Mouse (Mus musculus) thymus, adult 2 months (tissue): ENCODE measurements at regions not wholly inside any gene's neighbourhood (a gene's known extent, or its start where the extent isn't known, plus 50 kb on each side); places are given as distances from the start of the nearest gene placed in this dataset.

Experiments used
- DNase-seq: peaks from one replicate; pipeline ENCODE4 v3.0.0; 2021
- H3K27ac ChIP-seq: fragments of 200-500 bp; 2 replicates; pipeline ENCODE4 v1.5.1; 2012; ENCODE audit warnings: low read length, control low read depth; ENCODE audit not compliant: control insufficient read depth, insufficient read depth
- H3K27me3 ChIP-seq: fragments of 200-500 bp; 2 replicates; pipeline ENCODE4 v1.6.1; 2012; ENCODE audit warnings: mild to moderate bottlenecking, low read length, moderate library complexity, mixed read lengths; ENCODE audit not compliant: control insufficient read depth, insufficient read depth
- H3K36me3 ChIP-seq: fragments of 200-500 bp; 2 replicates; pipeline ENCODE4 v1.6.1; 2012; ENCODE audit warnings: mild to moderate bottlenecking, low read length, moderate library complexity; ENCODE audit not compliant: control insufficient read depth, insufficient read depth
- H3K4me1 ChIP-seq: fragments of 200-500 bp; replicated peaks from 2 replicates; pipeline ENCODE4 v1.6.1; 2012; ENCODE audit warnings: low read length; ENCODE audit not compliant: control insufficient read depth, insufficient read depth
- H3K4me3 ChIP-seq: fragments of 200-500 bp; 2 replicates; pipeline ENCODE4 v1.5.1; 2012; ENCODE audit warnings: mild to moderate bottlenecking, low read length, control low read depth, moderate library complexity; ENCODE audit not compliant: control insufficient read depth, insufficient read depth
- CTCF ChIP-seq: fragments of 200-500 bp; IDR thresholded peaks from 2 replicates; pipeline ENCODE4 v1.5.1; 2012; ENCODE audit warnings: mild to moderate bottlenecking, control low read depth, low read length, moderate library complexity, borderline replicate concordance; ENCODE audit not compliant: control insufficient read depth, poor library complexity, insufficient read depth; ENCODE audit errors: extremely low read depth
- POLR2A ChIP-seq: fragments of 200-500 bp; IDR thresholded peaks from 2 replicates; pipeline ENCODE4 v1.6.1; 2012; ENCODE audit warnings: mild to moderate bottlenecking, low read length, control low read depth, moderate library complexity; ENCODE audit not compliant: control insufficient read depth, poor library complexity, insufficient read depth; ENCODE audit errors: extremely low read depth
- WGBS: fragments of 180-500 bp; shearing (Covaris S2); methylation state at CpG from one replicate; pipeline ENCODE4 v1.1.7; 2018; 5-methylcytosine and 5-hydroxymethylcytosine counted together

DNA sequence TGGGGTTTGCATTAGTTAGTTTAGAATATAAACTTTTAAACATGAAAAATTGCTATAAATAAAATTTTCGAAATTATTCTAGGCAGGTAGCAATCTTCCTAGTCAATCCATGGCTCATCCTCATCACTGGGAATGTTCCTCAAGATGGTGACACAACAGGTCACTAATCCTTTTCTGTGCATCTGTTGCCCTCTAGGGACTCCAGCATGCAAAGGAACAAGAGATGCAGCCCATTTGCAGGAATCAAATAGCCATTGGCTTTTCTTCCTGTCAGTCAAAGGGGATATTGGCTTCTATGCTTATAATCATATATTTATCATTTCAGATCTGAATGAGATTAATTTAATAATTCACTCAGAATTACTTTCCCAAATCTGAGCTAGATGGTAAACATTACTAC, 404.3 kb downstream of the Tmem161b start:
- Histone ChIP-seq H3K27me3 (no peaks in the 10 kb centered on the region), H3K27ac (no peak overlapping the region), H3K4me3 (no peak overlapping the region), H3K4me1 (no peaks in the 10 kb centered on the region), H3K36me3 (no peaks in the 10 kb centered on the region)
- TF ChIP-seq CTCF (no peak), POLR2A (no peak)
- 85% methylated on average over 1 of the region's 1 CpGs for WGBS
- no peak for DNase-seq

GRCm38 (mm10) chr13:84630686-84631085, 408.6 kb downstream of the Tmem161b start:
- H3K36me3 ChIP-seq: no peaks in the 10 kb centered on the region
- TF ChIP-seq POLR2A (no peak), CTCF (no peak)
- H3K4me3 ChIP-seq: no peak overlapping the region
- H3K27me3 ChIP-seq: no peaks in the 10 kb centered on the region
- no peak for DNase-seq
- 47% methylated on average over 2 of the region's 2 CpGs for WGBS
- H3K27ac ChIP-seq: no peak overlapping the region
- H3K4me1 ChIP-seq: no peaks in the 10 kb centered on the region

GRCm38 (mm10) chr13:84632493-84632892, 410.4 kb downstream of the Tmem161b start:
- no peak for TF ChIP-seq CTCF
- TF ChIP-seq POLR2A: no peak
- Histone ChIP-seq H3K36me3 (no peaks in the 10 kb centered on the region), H3K27me3 (no peaks in the 10 kb centered on the region), H3K4me3 (no peak overlapping the region), H3K4me1 (no peaks in the 10 kb centered on the region), H3K27ac (no peak overlapping the region)
- 90% methylated on average over 5 of the region's 5 CpGs for WGBS
- no peak for DNase-seq

- H3K4me3 ChIP-seq: no peak overlapping the region
- H3K4me1 ChIP-seq: no peaks in the 10 kb centered on the region
- H3K27me3 ChIP-seq: no peaks in the 10 kb centered on the region
- no peak for DNase-seq
- no peak overlapping the region for H3K27ac ChIP-seq
- no peaks in the 10 kb centered on the region for H3K36me3 ChIP-seq
- TF ChIP-seq POLR2A: no peak
- no peak for TF ChIP-seq CTCF
Measured at GRCm38 (mm10) chr13:84636831-84637230, 414.7 kb downstream of the Tmem161b start.

DNA sequence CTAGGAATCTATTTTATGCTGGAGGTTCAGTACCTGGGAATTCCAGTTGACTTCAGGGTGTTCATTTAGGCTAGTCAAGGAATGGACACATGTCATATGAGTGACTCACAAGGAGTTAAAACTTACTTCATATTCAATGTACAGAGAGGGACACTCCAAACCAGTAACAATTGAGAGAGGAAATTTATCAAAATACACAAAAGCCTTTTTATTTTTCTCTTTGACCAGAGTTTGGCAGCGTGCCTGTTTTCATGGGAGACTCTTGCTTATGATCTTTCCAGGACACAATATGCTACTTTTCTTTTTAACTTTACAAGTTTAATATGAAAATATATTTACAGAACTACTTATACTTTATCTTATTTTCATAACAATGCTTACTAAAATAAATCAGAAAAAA, 415.5 kb downstream of the Tmem161b start:
- WGBS: 100% methylated on average over 1 of the region's 1 CpGs
- Histone ChIP-seq H3K4me1 (no peaks in the 10 kb centered on the region), H3K27ac (no peak overlapping the region), H3K27me3 (no peaks in the 10 kb centered on the region), H3K4me3 (no peak overlapping the region), H3K36me3 (no peaks in the 10 kb centered on the region)
- TF ChIP-seq CTCF: no peak
- TF ChIP-seq POLR2A: no peak
- no peak for DNase-seq

DNA sequence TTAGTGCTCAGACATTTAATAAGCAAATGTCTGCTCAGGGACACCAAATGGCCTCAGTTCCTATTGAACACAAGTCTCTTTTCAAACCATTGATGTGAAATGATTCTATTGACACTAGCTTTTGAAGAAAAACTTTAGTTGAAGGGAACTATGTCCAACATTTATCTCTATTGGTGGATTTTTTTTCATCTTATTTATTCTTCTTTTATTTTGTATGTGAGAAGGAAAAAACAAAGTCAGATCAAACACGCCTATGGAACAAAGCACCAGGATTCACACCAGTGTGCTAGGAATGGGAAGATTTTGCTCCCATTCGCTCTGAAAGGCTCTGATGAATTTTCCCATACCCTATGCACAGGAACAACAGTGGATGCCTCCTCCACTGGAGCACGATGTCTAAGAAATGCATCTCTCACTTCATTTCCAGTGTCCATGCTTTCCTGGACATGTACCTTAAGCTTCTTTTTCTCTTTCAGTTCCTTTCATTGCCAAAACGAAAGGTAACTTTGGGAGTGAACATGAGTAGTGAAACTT, 416.4 kb downstream of the Tmem161b start:
- no peaks in the 10 kb centered on the region for H3K27me3 ChIP-seq
- 90% methylated on average over 4 of the region's 4 CpGs for WGBS
- H3K27ac ChIP-seq: no peak overlapping the region
- H3K4me3 ChIP-seq: no peak overlapping the region
- no peaks in the 10 kb centered on the region for H3K36me3 ChIP-seq
- TF ChIP-seq POLR2A (no peak), CTCF (no peak)
- DNase-seq: no peak
- no peaks in the 10 kb centered on the region for H3K4me1 ChIP-seq
